Mouse (Mus musculus): ENCODE results near the gene Gm49416.

GRCm38 (mm10) chr19:8842961-8843360 is 45.8 kb upstream of the Gm49416 start:
- no peak for TF ChIP-seq CTCF (IDR thresholded peaks at IDR 0.05; ENCODE audit: control insufficient read depth, insufficient read depth, insufficient read length)
- TF ChIP-seq MYOD1 (IDR thresholded peaks at IDR 0.05; ENCODE audit: control insufficient read depth, insufficient read length, low read depth): no peak
- TF ChIP-seq USF1 (IDR thresholded peaks at IDR 0.05; ENCODE audit: low read depth): no peak
- no peak for TF ChIP-seq MAX (IDR thresholded peaks at IDR 0.05)
- TF ChIP-seq FOSL1 (IDR thresholded peaks at IDR 0.05; ENCODE audit: insufficient read depth, low read length, poor library complexity, severe bottlenecking): no peak
- no peak for TF ChIP-seq CEBPB (IDR thresholded peaks at IDR 0.05; ENCODE audit: low read depth)
- no peak for TF ChIP-seq MYOG (IDR thresholded peaks at IDR 0.05; ENCODE audit: control insufficient read depth, extremely low read depth, insufficient read length)

Measured in C2C12 (cell line).